Mouse (Mus musculus) cortical plate, adult 2 months (tissue): ENCODE results near the gene Mtx1. TPM values are rescaled to one million over a fixed set of nuclear protein-coding genes. Genes with fewer than 3 reads are reported as not detected.
"Not testable (repeated sequence)": the region's sequence is repeated elsewhere in the genome, so short reads cannot be mapped to it uniquely, and the experiment has no call there.

Experiments used
- H3K27ac ChIP-seq: fragments of 200-500 bp; 2 replicates; pipeline ENCODE4 v1.5.1; 2012; ENCODE audit warnings: low read length, control low read depth, inconsistent platforms; ENCODE audit not compliant: insufficient read depth
- H3K4me1 ChIP-seq: fragments of 200-500 bp; 2 replicates; pipeline ENCODE4 v1.6.1; 2011; ENCODE audit warnings: low read length; ENCODE audit not compliant: control insufficient read depth, insufficient read depth
- H3K4me3 ChIP-seq: fragments of 200-500 bp; 2 replicates; pipeline ENCODE4 v1.5.1; 2011; ENCODE audit warnings: mild to moderate bottlenecking, low read length, control low read depth; ENCODE audit not compliant: insufficient read depth
- CTCF ChIP-seq: fragments of 200-500 bp; IDR thresholded peaks from 2 replicates; pipeline ENCODE4 v1.5.1; 2011; ENCODE audit warnings: mild to moderate bottlenecking, control low read depth, low read length; ENCODE audit not compliant: insufficient read depth; ENCODE audit errors: extremely low read depth
- POLR2A ChIP-seq: fragments of 200-500 bp; IDR thresholded peaks from 2 replicates; pipeline ENCODE4 v1.6.1; 2011; ENCODE audit warnings: mild to moderate bottlenecking, low read length, control low read depth; ENCODE audit not compliant: insufficient read depth; ENCODE audit errors: extremely low read depth
- polyA plus RNA-seq: library from polyadenylated mRNA; depleted of rRNA; stranded (reverse); fragments of >200 nt; gene quantifications from 2 replicates; pipeline ENCODE4 v1.2.3, GENCODE M21; 2012; rRNA removed

Gene Mtx1
- polyA plus RNA-seq, 1 experiment, result 132 TPM

DNA sequence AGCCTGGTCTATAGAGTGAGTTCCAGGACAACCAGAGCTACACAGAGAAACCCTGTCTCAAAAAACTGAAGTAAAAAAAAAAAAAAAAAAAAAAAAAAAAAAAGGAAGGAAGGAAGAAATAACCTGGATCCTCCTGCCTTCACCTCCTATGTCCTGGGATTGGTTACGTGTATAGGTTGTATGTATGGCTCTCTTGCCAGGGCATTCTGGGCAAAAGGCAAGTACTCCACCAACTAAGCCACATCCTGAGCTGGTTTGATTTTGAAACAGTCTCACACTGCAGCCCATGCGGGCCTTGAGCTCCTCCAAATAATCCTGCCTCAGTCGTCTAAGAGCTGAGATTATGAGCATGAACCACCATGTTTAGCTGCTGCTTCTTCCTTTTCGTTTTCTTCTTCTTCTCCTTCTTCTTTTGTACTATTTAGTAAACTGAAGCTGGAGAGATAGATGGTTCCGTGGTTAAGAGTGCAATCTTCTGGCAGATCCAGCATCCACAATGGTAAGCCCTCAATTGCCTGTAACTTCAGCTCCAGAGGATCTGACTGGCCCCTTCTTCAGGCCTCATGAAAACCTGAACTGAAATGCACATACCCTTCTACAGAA, 63.1 kb downstream of the Mtx1 start:
- TF ChIP-seq POLR2A, result no peak
- no peak for TF ChIP-seq CTCF
- no peak overlapping the region; the same call in 1 of the 2 replicates for H3K4me3 ChIP-seq
- no peak overlapping the region for H3K27ac ChIP-seq
- peaks cover 11% of the 10 kb centered on the region for H3K4me1 ChIP-seq

DNA sequence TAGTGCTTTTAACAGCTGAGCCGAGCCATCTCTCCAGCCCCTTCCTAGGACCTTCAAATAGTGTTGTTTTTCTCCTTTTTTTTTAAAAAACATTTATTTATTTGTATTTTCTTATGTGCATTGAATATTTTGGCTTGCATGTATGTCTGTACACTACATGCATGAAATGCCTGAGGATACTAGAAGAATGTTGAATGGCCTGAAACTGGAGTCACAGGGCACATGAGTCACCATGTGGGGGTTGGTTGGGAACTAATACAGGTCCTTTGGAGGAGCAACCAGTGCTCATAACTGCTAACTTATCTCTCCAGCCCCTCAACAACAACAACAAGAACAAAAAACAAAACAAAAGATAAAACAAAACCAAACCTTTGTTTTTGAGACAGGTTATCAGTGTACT, 63.8 kb downstream of the Mtx1 start:
- no peak for TF ChIP-seq POLR2A
- TF ChIP-seq CTCF, result no peak
- Histone ChIP-seq H3K4me1 (peaks cover 13% of the 10 kb centered on the region), H3K4me3 (no peak overlapping the region)

DNA sequence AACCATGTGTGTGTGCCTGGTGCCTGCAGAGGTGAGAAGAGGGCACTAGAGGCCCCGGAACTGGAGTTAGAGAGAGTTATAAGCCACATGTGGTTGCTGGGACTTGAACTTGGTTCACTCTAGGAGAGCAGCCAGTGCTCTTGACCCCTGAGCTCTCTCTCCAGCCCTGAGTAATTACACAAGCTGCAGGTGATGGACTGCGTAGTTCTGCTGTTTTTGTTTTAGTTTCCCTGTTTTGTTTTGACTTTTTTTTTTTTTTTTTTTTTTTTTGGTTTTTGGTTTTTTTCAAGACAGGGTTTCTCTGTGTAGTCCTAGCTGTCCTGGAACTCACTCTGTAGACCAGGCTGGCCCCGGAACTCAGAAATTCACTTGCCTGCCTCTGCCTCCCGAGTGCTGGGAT, 65.1 kb downstream of the Mtx1 start:
- Histone ChIP-seq H3K4me3 (no peak overlapping the region), H3K4me1 (peaks cover 14% of the 10 kb centered on the region), H3K27ac (no peak overlapping the region)
- TF ChIP-seq CTCF (no peak), POLR2A (no peak)

More for the DNA sequence above, 63.8 kb downstream of the Mtx1 start:
- H3K27ac ChIP-seq, result no peak overlapping the region

DNA sequence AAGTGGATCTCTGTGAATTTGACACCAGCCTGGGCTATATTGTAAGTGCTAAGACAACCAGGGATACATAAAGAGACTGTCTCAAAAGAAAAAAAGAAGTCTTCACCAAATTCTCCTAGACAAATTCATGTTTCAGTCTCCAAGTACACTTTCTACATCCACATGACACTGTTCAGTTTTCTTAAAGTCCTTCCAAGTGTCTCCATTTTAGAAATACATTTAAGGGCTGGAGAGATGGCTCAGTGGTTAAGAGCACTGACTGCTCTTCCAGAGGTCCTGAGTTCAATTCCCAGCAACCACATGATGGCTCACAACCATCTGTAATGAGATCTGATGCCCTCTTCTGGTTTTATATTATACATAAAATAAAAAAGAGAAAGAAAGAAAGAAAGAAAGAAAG, 65.7 kb downstream of the Mtx1 start:
- H3K4me1 ChIP-seq, result peaks cover 11% of the 10 kb centered on the region
- not testable (repeated sequence) for H3K27ac ChIP-seq, H3K4me3 ChIP-seq

DNA sequence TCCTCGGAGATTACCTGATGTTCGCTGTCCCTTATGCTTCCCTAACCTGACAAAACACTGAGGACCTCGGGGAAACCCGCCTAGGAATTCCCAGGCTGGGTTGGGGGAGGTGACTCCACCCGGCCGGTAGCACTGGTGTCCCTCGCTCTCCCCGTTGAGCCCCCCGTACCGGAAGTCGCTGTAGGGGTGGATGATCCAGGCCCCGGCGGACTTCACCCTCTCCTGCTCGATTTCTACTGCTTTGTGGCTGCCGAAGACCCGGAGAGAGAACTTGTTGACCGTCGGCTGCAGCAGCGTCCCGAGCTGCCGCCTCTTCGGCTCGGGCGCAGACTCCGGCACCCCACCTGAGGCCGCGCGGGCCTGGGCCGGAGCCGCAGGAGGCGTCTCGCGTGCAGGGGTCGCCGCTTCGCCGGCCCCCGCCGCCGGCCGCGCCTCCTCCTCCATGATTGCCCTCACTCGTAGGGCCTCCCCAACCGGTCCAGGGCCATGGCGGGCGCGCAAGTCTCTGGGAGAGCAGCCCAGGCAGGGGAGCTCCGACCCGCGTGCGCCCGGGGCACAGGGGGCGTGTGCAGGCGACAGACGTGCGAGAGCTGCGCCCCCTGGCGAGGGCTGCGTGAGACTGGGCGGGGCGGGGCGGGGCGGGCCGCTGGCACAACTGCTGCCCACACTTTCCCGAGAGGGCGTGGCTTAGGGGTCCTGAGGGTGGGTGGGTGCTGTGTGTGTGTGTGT, 67.1 kb downstream of the Mtx1 start, which contains the start of gene Hcn3:
TSS of gene Hcn3 (minus strand) at position 581 of the 729 bp plus-strand sequence.
- peak within 1 kb of the TSS; percentile 41 for H3K4me3 ChIP-seq
- peaks cover 5% of the 10 kb centered on the region for H3K4me1 ChIP-seq
- no peak for TF ChIP-seq POLR2A
- TF ChIP-seq CTCF, result 0 out of 2 replicates have a peak, but pooled peaks have one; percentile 11
- no peak within 1 kb of the TSS for H3K27ac ChIP-seq

DNA sequence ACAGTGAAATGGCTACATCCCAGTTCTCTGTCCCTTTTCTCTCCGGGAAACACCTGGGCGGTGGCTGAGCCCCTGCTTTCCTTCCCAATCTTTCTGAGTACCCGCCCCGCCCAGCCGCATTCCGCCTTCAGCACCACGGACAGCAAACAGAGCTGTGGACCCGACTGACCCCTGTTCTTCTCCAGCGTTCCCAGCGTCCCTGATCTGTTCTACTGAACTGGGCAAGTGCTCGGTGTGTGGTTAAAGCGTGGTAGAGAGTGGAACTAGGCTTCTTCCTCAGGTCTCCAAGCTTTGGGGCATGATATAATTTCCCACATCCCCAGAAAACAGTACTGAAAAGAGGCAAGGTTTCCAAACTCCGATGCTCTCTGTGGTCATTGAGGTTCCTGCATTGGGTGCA, 67.7 kb downstream of the Mtx1 start:
- peaks cover 5% of the 10 kb centered on the region for H3K4me1 ChIP-seq
- no peak overlapping the region for H3K27ac ChIP-seq
- peak overlapping the region; percentile 41 for H3K4me3 ChIP-seq
- TF ChIP-seq POLR2A, result no peak
- no peak for TF ChIP-seq CTCF

Other genes starting within 250 kb of the Mtx1 start
- gene Rusc1, start 133.8 kb downstream of the Mtx1 start, polyA plus RNA-seq, result 199 and 214 TPM in 2 replicates
- not detected in 2 replicates for gene Gm43738, start 126.0 kb downstream of the Mtx1 start, polyA plus RNA-seq
- 94.9 and 107 TPM in 2 replicates for gene Fdps, start 125.1 kb downstream of the Mtx1 start, polyA plus RNA-seq
- gene Pklr, start 90.9 kb downstream of the Mtx1 start, polyA plus RNA-seq, result 0.04 and 0.08 TPM in 2 replicates
- 14.2 and 14.5 TPM in 2 replicates for gene Hcn3, start 66.9 kb downstream of the Mtx1 start, polyA plus RNA-seq
- gene Clk2, start 62.3 kb downstream of the Mtx1 start, polyA plus RNA-seq, result 68.0 and 73.0 TPM in 2 replicates
- gene Scamp3, start 49.6 kb downstream of the Mtx1 start, polyA plus RNA-seq, result 94.5 and 95.7 TPM in 2 replicates
- gene Fam189b, start 43.9 kb downstream of the Mtx1 start, polyA plus RNA-seq, result 84.1 and 86.2 TPM in 2 replicates
- gene Gba, start 24.2 kb downstream of the Mtx1 start, polyA plus RNA-seq, result 85.1 and 86.1 TPM in 2 replicates
- 68.9 and 70.6 TPM in 2 replicates for gene Thbs3, start 11.9 kb downstream of the Mtx1 start, polyA plus RNA-seq
- gene Muc1, start 2.0 kb upstream of the Mtx1 start, polyA plus RNA-seq, result 0.88 and 0.95 TPM in 2 replicates
- gene Krtcap2, start 18.9 kb upstream of the Mtx1 start, polyA plus RNA-seq, result 58.2 and 61.9 TPM in 2 replicates
- gene Trim46, start 19.2 kb upstream of the Mtx1 start, polyA plus RNA-seq, result 87.2 and 91.0 TPM in 2 replicates
- 150 and 156 TPM in 2 replicates for gene Dpm3, start 32.3 kb upstream of the Mtx1 start, polyA plus RNA-seq
- 106 and 114 TPM in 2 replicates for gene Slc50a1, start 43.5 kb upstream of the Mtx1 start, polyA plus RNA-seq
- gene Efna1, start 54.1 kb upstream of the Mtx1 start, polyA plus RNA-seq, result 11.7 and 12.7 TPM in 2 replicates
- 79.9 and 85.1 TPM in 2 replicates for gene Efna3, start 95.9 kb upstream of the Mtx1 start, polyA plus RNA-seq
- gene Efna4, start 110.9 kb upstream of the Mtx1 start, polyA plus RNA-seq, result 0.59 and 1.1 TPM in 2 replicates
- gene Adam15, start 122.9 kb upstream of the Mtx1 start, polyA plus RNA-seq, result 170 and 178 TPM in 2 replicates
- gene Dcst2, start 134.9 kb upstream of the Mtx1 start, polyA plus RNA-seq, result 0.61 and 0.75 TPM in 2 replicates
- 0.06 TPM in 1 of 2 replicates, not detected in the other for gene Dcst1, start 138.2 kb upstream of the Mtx1 start, polyA plus RNA-seq
- gene Zbtb7b, start 167.7 kb upstream of the Mtx1 start, polyA plus RNA-seq, result 14.7 and 18.7 TPM in 2 replicates
- gene Lenep, start 175.7 kb upstream of the Mtx1 start, polyA plus RNA-seq, result 5.1 and 5.9 TPM in 2 replicates
- gene Flad1, start 184.8 kb upstream of the Mtx1 start, polyA plus RNA-seq, result 45.4 and 48.7 TPM in 2 replicates
- gene Cks1b, start 191.3 kb upstream of the Mtx1 start, polyA plus RNA-seq, result 5.2 and 5.4 TPM in 2 replicates
- 17.5 and 18.0 TPM in 2 replicates for gene Shc1, start 191.4 kb upstream of the Mtx1 start, polyA plus RNA-seq
- 43.4 and 47.2 TPM in 2 replicates for gene Pygo2, start 203.1 kb upstream of the Mtx1 start, polyA plus RNA-seq
- gene Pbxip1, start 209.6 kb upstream of the Mtx1 start, polyA plus RNA-seq, result 38.0 and 39.9 TPM in 2 replicates
- gene Pmvk, start 227.5 kb upstream of the Mtx1 start, polyA plus RNA-seq, result 71.8 and 71.9 TPM in 2 replicates